Mouse (Mus musculus) bone marrow macrophage, adult 2 months (primary cell): ENCODE results near the gene Ebp.

Source experiments
- CTCF ChIP-seq: IDR thresholded peaks from 2 replicates; pipeline ENCODE4 v1.5.1; 2012; ENCODE audit warnings: low read depth, mild to moderate bottlenecking, low read length, moderate library complexity
- POLR2A ChIP-seq: IDR thresholded peaks from 2 replicates; pipeline ENCODE4 v1.6.1; 2012; ENCODE audit warnings: mild to moderate bottlenecking, low read depth, low read length, borderline replicate concordance

GRCm38 (mm10) chrX:8192126-8192639 lies 1.1 kb downstream of the Ebp start:
- no peak for TF ChIP-seq POLR2A
- TF ChIP-seq CTCF: no peak
